Mouse (Mus musculus): ENCODE measurements around the gene E4f1. TPM values are rescaled to one million over a fixed set of nuclear protein-coding genes. Genes with fewer than 3 reads are reported as not detected.

Gene E4f1
- 10 to 100 TPM; 13.6 to 16.2 TPM for total RNA-seq (2021)
- long read RNA-seq, experiment 1, partial matches to known transcripts, result 2 of 14 reads
- long read RNA-seq, experiment 1, other reads (novel, unspliced or antisense), result 10 of 14 reads
- long read RNA-seq, experiment 2, partial matches to known transcripts, result 0 of 12 reads
- long read RNA-seq, experiment 2, other reads (novel, unspliced or antisense), result 10 of 12 reads

- peak; percentile 99 for DNase-seq
- intact Hi-C loops (cut with DNase I), result no loop called here
Measured at GRCm38 (mm10) chr17:24469910-24470602, at the start of gene E4f1, which contains the start of gene Pgp. E4f1 (minus strand) TSS chr17:24470313. Pgp (plus strand) TSS chr17:24470392.

GRCm38 (mm10) chr17:24514270-24515257, 44.5 kb upstream of the E4f1 start:
- DNase-seq, result peak in 1 of 2 experiments; percentile 29
- intact Hi-C loops (cut with DNase I), result no loop called here

GRCm38 (mm10) chr17:24513609-24514008, 43.5 kb upstream of the E4f1 start:
- DNase-seq, result peak; percentile 62 to 67
- intact Hi-C loops (cut with DNase I), result loop anchor here (2.0 kb wide), 1 partner anchor 19 kb away; no protein-coding TSS in a partner anchor

- intact Hi-C loops (cut with DNase I), result no loop called here
- DNase-seq, result no peak
Measured at GRCm38 (mm10) chr17:24507806-24508460, 37.8 kb upstream of the E4f1 start.

GRCm38 (mm10) chr17:24507129-24507664, 37.1 kb upstream of the E4f1 start:
- intact Hi-C loops (cut with DNase I), result no loop called here

GRCm38 (mm10) chr17:24506332-24507070, 36.4 kb upstream of the E4f1 start:
- intact Hi-C loops (cut with DNase I), result no loop called here

More at GRCm38 (mm10) chr17:24507129-24507664, 37.1 kb upstream of the E4f1 start:
- no peak for DNase-seq

GRCm38 (mm10) chr17:24505286-24505955, 35.3 kb upstream of the E4f1 start:
- DNase-seq, result no peak
- intact Hi-C loops (cut with DNase I), result no loop called here

More at GRCm38 (mm10) chr17:24506332-24507070, 36.4 kb upstream of the E4f1 start:
- DNase-seq, result peak; percentile 29 to 36

- DNase-seq, result no peak
- intact Hi-C loops (cut with DNase I), result no loop called here
Measured at GRCm38 (mm10) chr17:24504085-24504484, 34.0 kb upstream of the E4f1 start.

- no peak for DNase-seq
- intact Hi-C loops (cut with DNase I), result no loop called here
Measured at GRCm38 (mm10) chr17:24502208-24502607, 32.1 kb upstream of the E4f1 start.

- intact Hi-C loops (cut with DNase I), result no loop called here
- no peak for DNase-seq
Measured at GRCm38 (mm10) chr17:24496026-24496425, 25.9 kb upstream of the E4f1 start.

GRCm38 (mm10) chr17:24495443-24495842, 25.3 kb upstream of the E4f1 start:
- DNase-seq, result no peak
- intact Hi-C loops (cut with DNase I), result loop anchor here (2.0 kb wide), 1 partner anchor 17 kb away; no protein-coding TSS in a partner anchor

- DNase-seq, result peak; percentile 47 to 69
- intact Hi-C loops (cut with DNase I), result loop anchor here (2.0 to 5.0 kb wide), 3 partner anchors 18 to 168 kb away; no protein-coding TSS in a partner anchor
Measured at GRCm38 (mm10) chr17:24494627-24495335, 24.7 kb upstream of the E4f1 start.

- DNase-seq, result no peak
- intact Hi-C loops (cut with DNase I), result loop anchor here (5.0 kb wide), 2 partner anchors 137 to 172 kb away; no protein-coding TSS in a partner anchor
Measured at GRCm38 (mm10) chr17:24490399-24490798, 20.3 kb upstream of the E4f1 start.

- intact Hi-C loops (cut with DNase I), result loop anchor here (5.0 kb wide), 2 partner anchors 138 to 173 kb away; no protein-coding TSS in a partner anchor
- no peak for DNase-seq
Measured at GRCm38 (mm10) chr17:24489265-24490030, 19.3 kb upstream of the E4f1 start.

GRCm38 (mm10) chr17:24488662-24489264, 18.6 kb upstream of the E4f1 start:
- intact Hi-C loops (cut with DNase I), result no loop called here
- DNase-seq, result peak; percentile 46 to 49

- DNase-seq, result no peak
- intact Hi-C loops (cut with DNase I), result no loop called here
Measured at GRCm38 (mm10) chr17:24488186-24488661, 18.1 kb upstream of the E4f1 start, which contains the start of gene Caskin1. Caskin1 (plus strand) TSS chr17:24488601.
